Mouse (Mus musculus) embryonic facial prominence, embryonic 12.5 days (tissue): ENCODE results near the gene Syn2. TPM values are rescaled to one million over a fixed set of nuclear protein-coding genes. Genes with fewer than 3 reads are reported as not detected.

Source experiments
- ATAC-seq: fragments of 200-750 bp; cut with Nextera tagmentation; 2 replicates; pipeline ENCODE4 v1.8.0; 2017; ENCODE audit not compliant: insufficient number of reproducible peaks, insufficient read depth, low FRiP score, low TSS enrichment
- H3K27ac ChIP-seq: fragments of 300-500 bp; sonication (generic); 2 replicates; pipeline ENCODE4 v1.5.1; 2016; ENCODE audit warnings: mild to moderate bottlenecking
- H3K27me3 ChIP-seq: fragments of 300-500 bp; sonication (generic); 2 replicates; pipeline ENCODE4 v1.6.1; 2016; ENCODE audit warnings: mild to moderate bottlenecking, moderate library complexity
- H3K36me3 ChIP-seq: fragments of 300-500 bp; sonication (generic); 2 replicates; pipeline ENCODE4 v1.6.1; 2016; ENCODE audit warnings: mild to moderate bottlenecking
- H3K4me1 ChIP-seq: fragments of 300-500 bp; sonication (generic); 2 replicates; pipeline ENCODE4 v1.6.1; 2016
- H3K4me2 ChIP-seq: fragments of 300-500 bp; sonication (generic); replicated peaks from 2 replicates; pipeline ENCODE4 v1.6.1; 2016; ENCODE audit warnings: mild to moderate bottlenecking, moderate library complexity
- H3K4me3 ChIP-seq: fragments of 300-500 bp; sonication (generic); 2 replicates; pipeline ENCODE4 v1.5.1; 2016; ENCODE audit warnings: mild to moderate bottlenecking
- H3K9ac ChIP-seq: fragments of 300-500 bp; sonication (generic); 2 replicates; pipeline ENCODE4 v1.6.1; 2016; ENCODE audit warnings: mild to moderate bottlenecking, moderate library complexity
- H3K9me3 ChIP-seq: fragments of 300-500 bp; sonication (generic); 2 replicates; pipeline ENCODE4 v1.6.1; 2016; ENCODE audit warnings: mild to moderate bottlenecking, moderate library complexity
- WGBS: fragments of 180-500 bp; shearing (Covaris S2); methylation state at CpG from one replicate; pipeline ENCODE4 v1.1.7; 2016; 5-methylcytosine and 5-hydroxymethylcytosine counted together
- polyA plus RNA-seq: library from polyadenylated mRNA; unstranded; fragments of >200 nt; fragmentation: Nextera tagmentation; extraction: Ambion mirVana; gene quantifications from 2 replicates; pipeline ENCODE4 v1.2.1, GENCODE M21; 2016

Syn2 gene
- polyA plus RNA-seq, 1 experiment from 2014 or later, result 5.6 TPM

DNA sequence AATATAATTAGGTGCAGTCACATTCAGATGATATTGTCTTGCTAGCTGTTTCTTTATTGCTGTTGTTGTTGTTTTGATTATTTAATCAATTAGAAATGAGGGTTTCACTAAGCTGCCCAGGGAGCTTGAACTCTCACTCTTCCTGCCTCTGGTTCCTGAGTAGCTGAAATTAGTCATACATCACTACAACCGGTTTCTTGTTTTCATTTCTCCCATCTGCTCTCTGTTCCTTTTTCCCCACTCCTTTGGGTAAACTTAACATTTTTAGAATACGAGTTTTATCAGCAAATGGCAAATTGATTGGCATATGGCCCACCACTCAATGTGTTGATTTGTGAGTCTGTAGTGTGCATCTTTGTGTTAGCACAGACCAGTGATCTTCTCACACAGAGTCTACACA is 172.4 kb downstream of the Syn2 start:
- Histone ChIP-seq H3K27me3 (no peaks in the 10 kb centered on the region), H3K4me2 (no peak overlapping the region), H3K36me3 (no peaks in the 10 kb centered on the region), H3K27ac (no peak overlapping the region), H3K4me1 (no peaks in the 10 kb centered on the region), H3K9ac (no peak overlapping the region), H3K9me3 (no peaks in the 10 kb centered on the region), H3K4me3 (no peak overlapping the region)
- ATAC-seq, result no peak
- WGBS, result 71% methylated on average over 2 of the region's 2 CpGs

DNA sequence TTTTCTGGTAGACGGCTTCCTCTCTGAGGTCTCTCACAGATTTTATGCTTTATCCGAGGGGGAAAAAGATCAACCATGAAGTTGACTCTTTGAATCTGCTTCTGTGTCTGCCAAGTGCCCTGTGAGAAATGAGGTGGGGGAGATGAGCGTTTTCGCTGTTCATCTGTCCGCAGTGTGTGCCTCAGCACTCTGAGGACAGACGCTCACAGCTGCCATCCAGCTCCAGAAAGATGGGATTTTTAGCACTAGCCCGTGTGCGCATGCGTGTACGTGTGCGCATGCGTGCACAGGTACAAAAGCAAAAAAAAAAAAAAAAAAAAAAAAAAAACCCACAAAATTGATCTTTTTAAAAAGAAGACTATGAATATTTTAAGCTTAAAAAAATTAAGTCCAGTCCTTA is 178.1 kb downstream of the Syn2 start:
- H3K4me2 ChIP-seq, result no peak overlapping the region

DNA sequence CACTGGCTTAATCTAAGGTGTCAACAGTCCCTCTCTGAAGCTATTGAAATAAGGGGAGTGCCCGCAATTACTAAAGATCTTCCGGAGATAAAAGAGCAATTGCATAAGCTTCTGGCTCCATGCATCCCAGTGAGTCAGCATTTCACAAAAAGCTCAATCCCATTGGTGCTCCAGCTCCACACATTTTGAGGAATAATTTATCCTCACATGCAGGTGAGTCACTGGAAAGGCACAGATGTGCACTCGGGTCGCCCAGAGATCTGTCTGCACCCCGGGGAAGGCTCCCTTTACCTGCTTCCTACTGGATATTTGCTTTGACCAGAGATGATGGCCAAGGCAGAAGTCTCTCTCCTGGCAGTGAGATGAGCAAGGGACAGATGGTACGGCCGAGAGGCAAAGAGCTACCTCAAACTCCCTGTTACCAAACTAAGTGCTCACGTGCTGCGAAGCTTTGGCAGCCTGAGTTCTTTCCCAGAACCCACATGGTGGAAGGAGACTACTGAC is 178.6 kb downstream of the Syn2 start:
- no peaks in the 10 kb centered on the region for H3K27me3 ChIP-seq
- H3K9me3 ChIP-seq, result no peaks in the 10 kb centered on the region
- no peaks in the 10 kb centered on the region for H3K36me3 ChIP-seq
- no peaks in the 10 kb centered on the region for H3K4me1 ChIP-seq
- no peak for ATAC-seq
- no peak overlapping the region for H3K4me2 ChIP-seq
- no peak overlapping the region for H3K9ac ChIP-seq
- H3K4me3 ChIP-seq, result no peak overlapping the region
- WGBS, result 82% methylated on average over 9 of the region's 9 CpGs
- H3K27ac ChIP-seq, result no peak overlapping the region

More for the DNA sequence above, 178.1 kb downstream of the Syn2 start:
- ATAC-seq, result no peak
- H3K9me3 ChIP-seq, result no peaks in the 10 kb centered on the region
- WGBS, result 80% methylated on average over 12 of the region's 12 CpGs
- no peaks in the 10 kb centered on the region for H3K27me3 ChIP-seq
- H3K4me1 ChIP-seq, result no peaks in the 10 kb centered on the region
- H3K4me3 ChIP-seq, result no peak overlapping the region
- no peak overlapping the region for H3K27ac ChIP-seq
- no peak overlapping the region for H3K9ac ChIP-seq
- H3K36me3 ChIP-seq, result no peaks in the 10 kb centered on the region

DNA sequence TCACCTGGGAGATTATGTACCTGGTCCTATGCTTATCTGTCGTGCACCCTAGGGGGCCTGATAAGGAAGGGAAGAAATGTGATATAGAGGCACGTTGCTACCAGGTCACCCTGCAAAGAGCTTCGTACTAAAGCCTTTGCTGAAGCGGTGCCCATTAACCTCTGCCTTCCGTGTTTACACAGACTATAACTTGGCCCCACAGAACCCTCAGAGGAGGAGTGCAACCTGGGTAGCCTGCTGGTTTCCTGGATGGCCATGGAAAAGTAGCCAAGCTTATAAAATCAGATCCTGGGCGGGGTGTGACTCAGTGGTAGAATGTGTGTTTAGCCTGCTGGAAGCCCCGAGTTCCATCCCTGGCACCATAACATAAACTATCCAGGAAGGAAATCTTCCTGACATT is 179.2 kb downstream of the Syn2 start:
- Histone ChIP-seq H3K36me3 (no peaks in the 10 kb centered on the region), H3K9me3 (no peaks in the 10 kb centered on the region), H3K4me3 (no peak overlapping the region), H3K4me2 (no peak overlapping the region), H3K4me1 (no peaks in the 10 kb centered on the region), H3K27ac (no peak overlapping the region), H3K27me3 (no peaks in the 10 kb centered on the region), H3K9ac (no peak overlapping the region)
- WGBS, result 71% methylated on average over 7 of the region's 7 CpGs
- no peak for ATAC-seq

DNA sequence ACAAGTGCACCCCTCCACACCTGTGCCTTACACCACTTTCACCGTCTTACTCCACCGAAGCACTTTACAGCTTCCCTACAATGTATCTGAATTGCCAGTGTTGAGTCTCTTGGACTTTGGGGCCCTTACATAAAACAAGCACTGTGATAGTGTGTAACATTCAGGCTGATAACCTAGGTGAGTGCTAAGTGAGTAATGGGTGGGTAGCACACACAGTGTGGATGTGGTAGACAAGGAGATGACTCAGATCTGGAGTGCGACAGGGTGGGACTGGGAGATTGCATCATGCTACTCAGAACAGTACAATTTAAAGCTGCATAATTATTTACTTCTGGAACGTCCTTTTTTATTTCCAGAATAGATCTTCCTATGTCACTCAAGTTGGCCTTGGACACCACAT is 181.1 kb downstream of the Syn2 start:
- H3K4me3 ChIP-seq, result no peak overlapping the region

DNA sequence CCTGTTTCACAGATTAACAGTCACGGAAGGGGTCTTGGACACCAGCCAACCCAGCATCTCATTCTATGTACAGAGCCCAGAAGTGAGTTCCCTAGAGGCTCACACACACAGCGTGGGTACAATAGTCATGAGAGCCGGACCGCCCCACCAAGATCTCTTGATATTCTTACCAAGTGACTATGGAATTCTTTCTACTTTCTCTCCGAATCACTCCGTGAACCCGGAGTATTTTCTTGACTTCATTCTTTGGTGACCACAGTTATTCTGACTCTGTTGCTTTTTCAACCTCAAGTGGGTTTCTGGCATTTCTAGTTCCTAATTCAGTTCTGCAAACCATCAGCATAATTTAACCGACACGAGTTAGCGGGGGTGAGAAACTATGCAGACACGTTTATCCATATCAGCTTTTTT is 182.1 kb downstream of the Syn2 start:
- Histone ChIP-seq H3K9me3 (no peaks in the 10 kb centered on the region), H3K36me3 (no peaks in the 10 kb centered on the region), H3K9ac (no peak overlapping the region), H3K4me1 (no peaks in the 10 kb centered on the region), H3K27me3 (no peaks in the 10 kb centered on the region), H3K4me3 (no peak overlapping the region), H3K27ac (no peak overlapping the region), H3K4me2 (no peak overlapping the region)
- WGBS, result 62% methylated on average over 11 of the region's 11 CpGs
- ATAC-seq, result no peak

More for the DNA sequence above, 181.1 kb downstream of the Syn2 start:
- Histone ChIP-seq H3K27ac (no peak overlapping the region), H3K27me3 (no peaks in the 10 kb centered on the region), H3K9ac (no peak overlapping the region), H3K36me3 (no peaks in the 10 kb centered on the region), H3K4me1 (no peaks in the 10 kb centered on the region), H3K9me3 (no peaks in the 10 kb centered on the region), H3K4me2 (no peak overlapping the region)
- no peak for ATAC-seq
- WGBS, result 88% methylated on average over 4 of the region's 4 CpGs

DNA sequence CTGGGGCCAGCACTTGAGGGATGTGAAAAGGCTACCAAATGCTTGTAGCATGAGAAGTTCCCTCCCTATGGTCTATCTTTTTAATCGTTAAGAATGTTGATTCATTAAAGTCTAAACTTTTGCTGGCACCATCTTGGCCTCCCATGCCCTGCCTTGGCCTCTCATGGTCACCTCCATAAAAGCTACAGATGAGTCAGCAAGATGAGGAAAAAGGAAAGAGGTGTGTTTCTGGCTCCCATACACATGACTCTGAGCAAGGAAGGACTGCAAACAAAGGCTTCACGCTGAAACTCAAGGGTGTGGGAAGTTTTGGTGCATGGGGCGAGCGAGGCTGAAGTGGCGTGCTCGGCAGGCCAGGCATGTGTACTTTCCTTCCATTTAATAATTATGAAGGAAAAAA is 184.1 kb downstream of the Syn2 start:
- Histone ChIP-seq H3K9me3 (no peaks in the 10 kb centered on the region), H3K9ac (no peak overlapping the region), H3K27ac (no peak overlapping the region), H3K4me3 (no peak overlapping the region), H3K4me2 (no peak overlapping the region), H3K4me1 (no peaks in the 10 kb centered on the region), H3K36me3 (no peaks in the 10 kb centered on the region), H3K27me3 (no peaks in the 10 kb centered on the region)
- 89% methylated on average over 6 of the region's 6 CpGs for WGBS
- no peak for ATAC-seq

DNA sequence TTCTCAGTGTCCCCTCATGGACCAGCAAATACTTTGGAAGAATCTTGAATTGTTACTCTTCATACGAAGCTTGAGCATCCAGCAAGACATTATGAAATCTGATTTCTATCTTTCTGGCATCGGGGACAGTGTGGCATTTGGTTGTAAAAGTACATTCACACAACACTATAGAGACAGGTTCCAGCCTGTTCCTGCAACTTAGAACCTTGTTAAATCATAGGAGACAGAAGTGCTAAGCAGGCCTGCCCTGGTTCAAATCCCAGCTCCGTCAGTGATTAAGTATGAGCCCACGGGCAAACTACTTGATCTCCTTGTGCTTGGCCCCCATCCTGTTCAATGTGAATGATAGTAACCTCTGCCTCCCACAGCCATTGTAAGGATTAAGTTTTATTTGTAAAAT is 185.0 kb downstream of the Syn2 start:
- no peaks in the 10 kb centered on the region for H3K9me3 ChIP-seq
- no peak overlapping the region for H3K4me3 ChIP-seq
- H3K4me1 ChIP-seq, result no peaks in the 10 kb centered on the region
- 89% methylated on average over 4 of the region's 4 CpGs for WGBS
- no peak overlapping the region for H3K9ac ChIP-seq
- H3K27me3 ChIP-seq, result no peaks in the 10 kb centered on the region
- no peak overlapping the region for H3K27ac ChIP-seq
- no peak for ATAC-seq
- no peak overlapping the region for H3K4me2 ChIP-seq
- no peaks in the 10 kb centered on the region for H3K36me3 ChIP-seq

DNA sequence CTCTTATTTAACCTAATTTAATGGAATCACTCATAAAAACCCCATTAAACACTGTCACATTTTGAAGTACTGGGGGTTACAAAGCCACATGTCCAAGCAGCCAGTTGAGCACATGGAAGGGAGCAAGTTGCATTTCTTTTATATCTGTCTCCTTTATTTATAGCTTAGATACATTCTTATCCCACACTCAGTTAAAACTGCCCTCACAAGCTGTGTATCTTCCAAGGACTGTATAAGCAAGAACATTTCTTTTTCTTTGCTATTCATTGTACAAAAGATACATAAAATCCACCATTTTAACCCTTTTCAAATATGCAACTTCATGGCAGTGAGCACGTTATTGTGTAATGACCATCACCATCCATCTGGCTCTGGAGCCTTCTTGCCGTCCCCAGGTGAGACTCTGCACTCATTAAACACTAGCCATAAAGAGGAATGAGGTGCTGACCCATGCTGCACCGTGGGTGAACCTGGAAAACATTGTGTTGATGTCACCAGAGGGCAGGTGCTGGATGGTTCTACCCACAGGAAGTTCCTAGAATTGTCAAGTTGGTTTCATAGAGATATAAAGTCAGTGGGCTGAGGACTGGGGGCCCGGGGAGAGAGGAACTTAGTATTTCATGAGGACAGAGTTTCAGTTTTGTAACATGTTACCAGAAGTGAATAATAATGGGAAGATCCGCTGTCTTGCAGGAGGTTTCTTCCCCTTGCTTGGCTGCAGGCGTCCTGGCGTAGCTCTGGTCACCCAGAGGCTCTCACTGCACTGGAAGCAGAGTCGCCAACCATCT is 186.4 kb downstream of the Syn2 start:
- Histone ChIP-seq H3K9me3 (no peaks in the 10 kb centered on the region), H3K27me3 (no peaks in the 10 kb centered on the region), H3K36me3 (no peaks in the 10 kb centered on the region), H3K9ac (no peak overlapping the region), H3K27ac (no peak overlapping the region), H3K4me1 (no peaks in the 10 kb centered on the region), H3K4me3 (no peak overlapping the region), H3K4me2 (no peak overlapping the region)
- ATAC-seq, result no peak
- WGBS, result 83% methylated on average over 8 of the region's 8 CpGs

DNA sequence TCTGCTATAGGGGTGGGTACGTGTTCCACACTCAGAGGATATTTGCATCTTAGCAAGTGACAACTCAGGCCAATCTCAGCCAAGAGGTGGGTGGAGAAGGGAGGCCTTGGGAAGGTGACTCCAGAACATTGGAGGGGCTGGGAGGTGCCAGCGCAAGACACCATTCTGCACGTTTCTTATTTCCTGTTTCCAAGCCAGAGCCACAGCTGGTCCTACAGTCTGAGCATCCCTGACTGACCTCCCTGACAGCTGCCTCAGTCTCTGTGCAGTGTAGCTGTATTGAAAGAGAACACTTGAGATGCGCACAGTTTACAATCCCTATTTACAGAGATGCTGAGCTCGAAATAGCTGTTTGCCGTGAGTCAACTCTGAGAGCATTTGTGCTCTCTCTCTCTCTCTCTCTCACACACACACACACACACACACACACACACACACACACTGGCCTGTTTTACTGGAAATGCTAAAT is 187.2 kb downstream of the Syn2 start:
- Histone ChIP-seq H3K9ac (no peak overlapping the region), H3K4me1 (no peaks in the 10 kb centered on the region), H3K36me3 (no peaks in the 10 kb centered on the region), H3K4me2 (no peak overlapping the region), H3K27me3 (no peaks in the 10 kb centered on the region), H3K9me3 (no peaks in the 10 kb centered on the region), H3K27ac (no peak overlapping the region), H3K4me3 (no peak overlapping the region)
- ATAC-seq, result no peak
- WGBS, result 69% methylated on average over 6 of the region's 6 CpGs

DNA sequence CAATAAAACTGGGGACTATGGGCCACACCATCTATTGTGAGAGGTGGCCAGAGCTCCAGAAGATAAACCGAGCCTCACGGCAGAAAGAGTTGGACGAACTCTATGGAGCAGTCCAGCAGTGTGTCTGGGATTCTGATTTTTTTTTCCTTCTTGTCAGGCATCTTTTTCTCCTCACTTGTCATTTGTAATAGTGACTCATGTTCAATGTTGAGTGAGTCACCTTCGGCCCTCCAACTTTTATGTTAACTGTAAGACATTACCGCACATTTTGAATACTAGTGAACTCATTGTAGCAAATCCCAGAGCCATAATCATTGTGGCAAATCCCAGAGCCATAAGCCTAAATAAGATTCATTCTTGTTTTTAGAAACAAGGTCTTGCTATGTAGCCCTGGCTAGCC is 188.3 kb downstream of the Syn2 start:
- 87% methylated on average over 5 of the region's 5 CpGs for WGBS
- H3K9me3 ChIP-seq, result peaks cover 3% of the 10 kb centered on the region; the same call in 1 of the 2 replicates
- H3K27ac ChIP-seq, result no peak overlapping the region
- H3K4me1 ChIP-seq, result no peaks in the 10 kb centered on the region
- H3K9ac ChIP-seq, result no peak overlapping the region
- H3K27me3 ChIP-seq, result no peaks in the 10 kb centered on the region
- no peak for ATAC-seq
- no peak overlapping the region for H3K4me2 ChIP-seq
- no peaks in the 10 kb centered on the region for H3K36me3 ChIP-seq
- no peak overlapping the region for H3K4me3 ChIP-seq

DNA sequence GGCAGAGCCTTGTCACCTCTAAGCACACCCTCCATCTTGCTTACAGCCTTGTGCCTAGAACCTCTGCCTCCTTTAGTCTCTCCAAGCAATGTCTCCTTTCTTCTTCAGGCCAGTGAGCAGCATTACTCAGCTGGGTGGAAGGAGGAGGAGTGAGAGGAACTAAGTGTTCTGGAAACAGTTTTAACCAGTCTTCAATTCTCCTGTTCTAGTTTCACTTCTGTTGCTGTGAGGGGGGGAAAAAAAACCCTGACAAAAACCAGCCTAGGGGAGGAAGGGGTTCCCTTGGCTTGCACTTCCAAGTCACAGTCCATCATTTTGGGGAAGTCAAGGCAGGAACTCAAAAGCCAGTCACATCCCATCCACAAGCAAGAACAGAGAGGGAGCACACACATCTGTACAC is 196.3 kb downstream of the Syn2 start:
- Histone ChIP-seq H3K4me1 (no peaks in the 10 kb centered on the region), H3K9me3 (peaks cover 3% of the 10 kb centered on the region; the same call in 1 of the 2 replicates), H3K27ac (no peak overlapping the region), H3K36me3 (no peaks in the 10 kb centered on the region), H3K4me3 (no peak overlapping the region), H3K4me2 (no peak overlapping the region), H3K27me3 (no peaks in the 10 kb centered on the region), H3K9ac (no peak overlapping the region)
- no peak for ATAC-seq
